Mouse (Mus musculus): ENCODE data around the gene Dennd1a.

GRCm38 (mm10) chr2:37908721-37909506 lies 378.3 kb downstream of the Dennd1a start:
- TF ChIP-seq CTCF (IDR thresholded peaks at IDR 0.05; ENCODE audit: low read depth, low read length): no peak
- no peak for TF ChIP-seq EP300 (IDR thresholded peaks at IDR 0.05; ENCODE audit: insufficient read depth, low read depth, low read length)

Measured in ES-Bruce4 (cell line).